ENCODE assay signal across 8 mouse cellular contexts in genomic region chr2:125660537-125661130, GRCm38 (mm10). TPM values are rescaled to one million over a fixed set of nuclear protein-coding genes. Genes with fewer than 3 reads are reported as not detected.
DNase-seq lines count a peak whose midpoint lies in the region; ATAC-seq lines count a peak whose summit lies in the region.

No protein-coding gene starts in this region.

- H3K27ac ChIP-seq in lung, embryonic 15.5 days, result no peak overlapping the region
- no peak overlapping the region for H3K27ac ChIP-seq in embryonic facial prominence, embryonic 11.5 days (replicated peaks; ENCODE audit: low read depth, low read length)
- peak overlapping the region; percentile 35 for H3K27ac ChIP-seq in hindbrain, embryonic 10.5 days
- no peak overlapping the region for H3K27ac ChIP-seq in liver, embryonic 16.5 days (ENCODE audit: low read length)

- peak overlapping the region; percentile 33 for H3K4me3 ChIP-seq in lung, embryonic 15.5 days
- peak overlapping the region; percentile 20 for H3K4me3 ChIP-seq in embryonic facial prominence, embryonic 11.5 days (ENCODE audit: low read depth, low read length)
- peak overlapping the region; percentile 36 for H3K4me3 ChIP-seq in hindbrain, embryonic 10.5 days
- peak overlapping the region; percentile 25 for H3K4me3 ChIP-seq in liver, embryonic 16.5 days (ENCODE audit: low read depth, low read length)

- H3K9me3 ChIP-seq in lung, embryonic 15.5 days, result no peaks in the 10 kb centered on the region
- H3K9me3 ChIP-seq in embryonic facial prominence, embryonic 11.5 days (replicated peaks; ENCODE audit: control insufficient read depth, low read length), result no peaks in the 10 kb centered on the region
- H3K9me3 ChIP-seq in hindbrain, embryonic 10.5 days, result no peaks in the 10 kb centered on the region
- no peaks in the 10 kb centered on the region for H3K9me3 ChIP-seq in liver, embryonic 16.5 days (replicated peaks; ENCODE audit: control insufficient read depth, low read length)

- WGBS in lung, embryonic 15.5 days, result 33% methylated on average over 20 of the region's 20 CpGs
- 38% methylated on average over 20 of the region's 20 CpGs for WGBS in embryonic facial prominence, embryonic 11.5 days
- WGBS in hindbrain, embryonic 10.5 days, result 37% methylated on average over 20 of the region's 20 CpGs
- WGBS in liver, embryonic 16.5 days (ENCODE audit: insufficient replicate concordance), result 38% methylated on average over 20 of the region's 20 CpGs

- H3K36me3 ChIP-seq in lung, embryonic 15.5 days, result no peaks in the 10 kb centered on the region
- no peaks in the 10 kb centered on the region for H3K36me3 ChIP-seq in embryonic facial prominence, embryonic 11.5 days (replicated peaks; ENCODE audit: control insufficient read depth, insufficient read depth, low read depth, low read length)
- no peaks in the 10 kb centered on the region for H3K36me3 ChIP-seq in hindbrain, embryonic 10.5 days
- no peaks in the 10 kb centered on the region for H3K36me3 ChIP-seq in liver, embryonic 16.5 days (ENCODE audit: control insufficient read depth, insufficient read depth)

- peak; percentile 72; the same call in 1 of the 2 replicates for ATAC-seq in lung, embryonic 15.5 days (ENCODE audit: borderline replicate concordance, extremely low read depth, low FRiP score, low TSS enrichment)
- peak; percentile 67 for ATAC-seq in embryonic facial prominence, embryonic 11.5 days (replicated peaks; ENCODE audit: insufficient number of reproducible peaks, low FRiP score, low TSS enrichment, low read depth)
- no peak for ATAC-seq in liver, embryonic 16.5 days (ENCODE audit: low read depth)

- DNase-seq in lung, postnatal 36 days, result no peak
- DNase-seq in embryonic facial prominence, embryonic 11.5 days (ENCODE audit: low spot score), result peak; percentile 47
- no peak for DNase-seq in hindbrain, embryonic 10.5 days (ENCODE audit: low spot score)
- DNase-seq in layer of hippocampus, adult 9-10 months (ENCODE audit: low spot score), result no peak
- DNase-seq in urinary bladder, postnatal 14 days (ENCODE audit: low spot score), result no peak
- no peak for DNase-seq in spleen, postnatal 4 days (ENCODE audit: low spot score in 2 of 2)

- H3K4me2 ChIP-seq in lung, embryonic 15.5 days, result peak overlapping the region; percentile 64
- H3K4me2 ChIP-seq in embryonic facial prominence, embryonic 11.5 days (ENCODE audit: low read depth, low read length), result peak overlapping the region; percentile 46
- H3K4me2 ChIP-seq in liver, embryonic 16.5 days (ENCODE audit: low read depth, low read length), result peak overlapping the region; percentile 47

- peaks cover 9% of the 10 kb centered on the region; the same call in 1 of the 2 replicates for H3K4me1 ChIP-seq in lung, embryonic 15.5 days
- no peaks in the 10 kb centered on the region for H3K4me1 ChIP-seq in embryonic facial prominence, embryonic 11.5 days (ENCODE audit: control insufficient read depth, insufficient read depth, low read length)
- peaks cover 8% of the 10 kb centered on the region for H3K4me1 ChIP-seq in hindbrain, embryonic 10.5 days (replicated peaks)
- peaks cover 43% of the 10 kb centered on the region for H3K4me1 ChIP-seq in liver, embryonic 16.5 days (ENCODE audit: control insufficient read depth, low read depth, low read length)

- H3K27me3 ChIP-seq in lung, embryonic 15.5 days, result no peaks in the 10 kb centered on the region
- no peaks in the 10 kb centered on the region for H3K27me3 ChIP-seq in embryonic facial prominence, embryonic 11.5 days (ENCODE audit: control insufficient read depth, insufficient read depth, low read length)
- peaks cover 10% of the 10 kb centered on the region; the same call in 1 of the 2 replicates for H3K27me3 ChIP-seq in hindbrain, embryonic 10.5 days (ENCODE audit: insufficient read depth, poor library complexity, severe bottlenecking)
- no peaks in the 10 kb centered on the region for H3K27me3 ChIP-seq in liver, embryonic 16.5 days (ENCODE audit: control insufficient read depth, insufficient read depth, low read depth, low read length)

- H3K9ac ChIP-seq in lung, embryonic 15.5 days, result peak overlapping the region; percentile 25; the same call in 1 of the 2 replicates
- peak overlapping the region; percentile 54 for H3K9ac ChIP-seq in embryonic facial prominence, embryonic 11.5 days (replicated peaks; ENCODE audit: low read length)
- peak overlapping the region; percentile 19; the same call in 1 of the 2 replicates for H3K9ac ChIP-seq in liver, embryonic 16.5 days (ENCODE audit: low read depth, low read length)

RNA-seq across cellular contexts. Expression of gene Eid1, which starts 12.3 kb away (rescaled TPM):
- 117 and 126 TPM in 2 replicates for polyA plus RNA-seq in lung, embryonic 15.5 days (2015; fragmentation: Nextera tagmentation; extraction: Ambion mirVana)
- 332 and 336 TPM in 2 replicates for polyA plus RNA-seq in embryonic facial prominence, embryonic 11.5 days (2014; fragmentation: Nextera tagmentation; extraction: Ambion mirVana)
- 142 and 175 TPM in 2 replicates for polyA plus RNA-seq in hindbrain, embryonic 10.5 days (2016; fragmentation: Nextera tagmentation; extraction: Ambion mirVana)
- polyA plus RNA-seq in liver, embryonic 16.5 days (2015; fragmentation: Nextera tagmentation; extraction: Ambion mirVana), result 34.2 and 34.7 TPM in 2 replicates

RNA-seq across cellular contexts. Expression of gene Cep152, which starts 35.7 kb away (rescaled TPM):
- polyA plus RNA-seq in lung, embryonic 15.5 days (2015; fragmentation: Nextera tagmentation; extraction: Ambion mirVana), result 7.4 and 8.1 TPM in 2 replicates
- polyA plus RNA-seq in embryonic facial prominence, embryonic 11.5 days (2014; fragmentation: Nextera tagmentation; extraction: Ambion mirVana), result 8.6 and 8.7 TPM in 2 replicates
- 8.5 and 11.8 TPM in 2 replicates for polyA plus RNA-seq in hindbrain, embryonic 10.5 days (2016; fragmentation: Nextera tagmentation; extraction: Ambion mirVana)
- 4.2 and 4.4 TPM in 2 replicates for polyA plus RNA-seq in liver, embryonic 16.5 days (2015; fragmentation: Nextera tagmentation; extraction: Ambion mirVana)
